Mouse (Mus musculus) spleen, adult 2 months (tissue): ENCODE data around the gene Adamts9.

Experiments used
- CTCF ChIP-seq: fragments of 200-500 bp; IDR thresholded peaks from 2 replicates; pipeline ENCODE4 v1.5.1; 2011; ENCODE audit warnings: mild to moderate bottlenecking, inconsistent platforms; ENCODE audit not compliant: insufficient read depth, insufficient read length, insufficient replicate concordance; ENCODE audit errors: extremely low read depth
- POLR2A ChIP-seq: fragments of 200-500 bp; IDR thresholded peaks from 2 replicates; pipeline ENCODE4 v1.6.1; 2011; ENCODE audit warnings: low read depth, low read length, inconsistent platforms

DNA sequence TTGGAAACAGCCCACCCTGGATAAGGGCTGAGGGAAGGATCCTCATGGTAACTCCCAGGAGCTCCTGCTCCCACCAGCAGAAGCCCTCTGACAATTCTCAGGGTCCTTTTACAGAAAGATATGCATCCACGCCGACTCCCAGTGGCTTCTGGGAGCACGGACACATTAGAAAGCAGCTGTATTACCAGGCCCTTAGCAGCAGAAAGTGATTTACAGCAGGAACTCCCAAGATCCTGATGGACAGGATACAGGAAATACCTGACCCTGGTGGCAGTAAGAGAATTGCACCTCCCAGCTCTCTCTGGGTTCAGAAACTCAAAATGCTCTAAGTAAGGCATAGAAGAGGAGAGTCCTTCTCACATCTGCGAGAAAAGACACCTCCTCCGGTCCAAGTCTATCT, 15.0 kb downstream of the Adamts9 start:
- no peak for TF ChIP-seq CTCF
- TF ChIP-seq POLR2A, result no peak
